Mouse (Mus musculus) liver, postnatal 0 days (tissue): ENCODE measurements around the gene Drd4.

Experiments used
- CTCF ChIP-seq: sonication (generic); IDR thresholded peaks from 2 replicates; pipeline ENCODE4 v1.5.1; 2016; ENCODE audit warnings: antibody characterized with exemption, low read depth
- EP300 ChIP-seq: IDR thresholded peaks from 2 replicates; pipeline ENCODE4 v1.6.1; 2016; ENCODE audit warnings: antibody characterized with exemption, low read depth, mild to moderate bottlenecking

DNA sequence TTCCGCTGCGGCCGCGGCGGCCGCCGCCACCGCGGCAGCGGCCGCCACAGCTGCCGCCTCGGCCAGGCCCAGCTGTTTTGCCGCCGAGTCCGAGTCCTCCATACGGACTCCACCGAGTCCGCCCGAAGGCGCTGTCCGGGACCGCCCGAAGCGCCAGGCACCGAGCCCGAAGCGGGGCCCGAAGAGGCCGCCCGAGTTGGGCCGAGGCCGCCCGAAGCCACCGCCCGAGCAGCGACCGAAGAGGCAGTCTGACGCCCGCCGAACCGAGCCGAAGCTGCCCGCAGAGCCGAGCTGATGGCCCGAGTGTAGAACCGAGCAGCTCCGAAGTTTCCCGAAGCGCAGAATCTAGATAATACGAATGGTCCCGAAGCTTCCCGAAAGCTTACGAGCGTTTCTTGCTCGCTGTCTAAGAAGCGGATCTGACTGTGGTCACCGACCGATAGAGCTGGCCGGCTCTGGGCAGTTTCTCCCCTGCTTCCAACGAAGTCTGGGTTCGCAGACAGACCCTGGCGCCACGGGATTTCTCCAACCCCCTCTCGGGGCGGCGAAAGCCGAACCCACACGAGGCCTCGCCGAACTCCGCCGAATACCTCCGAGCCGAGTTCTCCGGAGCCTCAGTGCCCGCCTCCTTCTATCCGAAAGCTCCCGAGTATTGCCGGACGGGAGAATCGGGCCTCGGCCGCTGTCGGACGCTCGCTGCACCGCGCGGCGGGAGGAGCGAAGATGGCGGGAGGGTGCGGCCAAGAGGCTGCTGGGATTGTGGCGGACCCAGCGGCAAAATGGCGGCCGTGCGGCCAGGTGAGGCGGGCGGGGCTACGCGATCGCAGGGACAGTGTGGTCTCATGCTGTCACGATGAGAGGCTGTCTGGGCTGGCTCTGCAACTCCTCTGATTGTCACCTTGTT, 35.9 kb downstream of the Drd4 start, which contains the start of the genes Deaf1 and Tmem80:
- TF ChIP-seq EP300 (no peak; the same call in 1 of the 2 replicates), CTCF (no peak)
